Mouse (Mus musculus): ENCODE results near the gene Usp5. TPM values are rescaled to one million over a fixed set of nuclear protein-coding genes. Genes with fewer than 3 reads are reported as not detected.
"Not testable (repeated sequence)": the region's sequence is repeated elsewhere in the genome, so short reads cannot be mapped to it uniquely, and the experiment has no call there.

Gene Usp5
- total RNA-seq, 2 experiments from 2014 or later: 41.7 to 43.2 TPM

DNA sequence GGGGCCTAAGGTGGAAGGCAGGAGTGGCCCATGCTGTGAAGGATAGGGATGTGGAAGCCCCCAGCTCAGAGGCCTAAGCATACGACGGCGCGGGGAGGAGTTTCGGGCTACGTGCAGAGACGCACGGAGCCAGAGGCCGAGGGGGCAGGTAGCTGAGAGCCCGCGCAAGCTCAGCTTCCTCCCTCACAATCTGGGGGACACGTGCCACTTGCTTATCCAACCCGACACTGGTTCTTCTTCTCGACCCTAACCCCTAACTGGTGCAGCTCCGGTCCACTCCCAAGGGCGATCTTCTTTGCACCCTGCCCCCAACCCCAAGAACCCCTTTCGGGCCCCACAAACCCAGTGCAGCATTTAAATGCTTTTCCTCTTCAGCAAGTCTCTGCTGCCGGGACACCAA lies 15.8 kb downstream of the Usp5 start:
- intact Hi-C loops (cut with DNase I): no loop called here

DNA sequence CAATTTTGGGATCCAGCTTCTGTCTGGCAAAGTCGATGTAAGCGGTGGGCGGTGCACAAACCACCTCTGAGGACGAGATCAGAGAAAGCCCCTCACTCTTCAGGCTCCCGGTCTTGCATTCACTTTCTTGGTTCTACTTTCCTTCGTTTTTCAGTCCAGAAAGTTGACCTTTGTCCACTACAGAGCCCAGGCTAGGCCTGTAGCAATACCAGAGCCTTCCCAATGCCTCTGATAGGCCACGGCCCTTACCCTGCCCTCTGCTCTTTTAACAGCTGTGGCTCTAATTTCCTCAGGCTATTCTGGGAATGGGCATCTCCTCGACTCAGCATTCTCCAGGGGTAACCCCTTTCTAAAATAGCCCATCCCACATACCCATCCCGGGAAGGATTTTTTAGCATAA lies 16.4 kb downstream of the Usp5 start:
- intact Hi-C loops (cut with DNase I): no loop called here
- DNase-seq: no peak

More for the DNA sequence above, 15.8 kb downstream of the Usp5 start:
- DNase-seq: peak; percentile 47 to 58

DNA sequence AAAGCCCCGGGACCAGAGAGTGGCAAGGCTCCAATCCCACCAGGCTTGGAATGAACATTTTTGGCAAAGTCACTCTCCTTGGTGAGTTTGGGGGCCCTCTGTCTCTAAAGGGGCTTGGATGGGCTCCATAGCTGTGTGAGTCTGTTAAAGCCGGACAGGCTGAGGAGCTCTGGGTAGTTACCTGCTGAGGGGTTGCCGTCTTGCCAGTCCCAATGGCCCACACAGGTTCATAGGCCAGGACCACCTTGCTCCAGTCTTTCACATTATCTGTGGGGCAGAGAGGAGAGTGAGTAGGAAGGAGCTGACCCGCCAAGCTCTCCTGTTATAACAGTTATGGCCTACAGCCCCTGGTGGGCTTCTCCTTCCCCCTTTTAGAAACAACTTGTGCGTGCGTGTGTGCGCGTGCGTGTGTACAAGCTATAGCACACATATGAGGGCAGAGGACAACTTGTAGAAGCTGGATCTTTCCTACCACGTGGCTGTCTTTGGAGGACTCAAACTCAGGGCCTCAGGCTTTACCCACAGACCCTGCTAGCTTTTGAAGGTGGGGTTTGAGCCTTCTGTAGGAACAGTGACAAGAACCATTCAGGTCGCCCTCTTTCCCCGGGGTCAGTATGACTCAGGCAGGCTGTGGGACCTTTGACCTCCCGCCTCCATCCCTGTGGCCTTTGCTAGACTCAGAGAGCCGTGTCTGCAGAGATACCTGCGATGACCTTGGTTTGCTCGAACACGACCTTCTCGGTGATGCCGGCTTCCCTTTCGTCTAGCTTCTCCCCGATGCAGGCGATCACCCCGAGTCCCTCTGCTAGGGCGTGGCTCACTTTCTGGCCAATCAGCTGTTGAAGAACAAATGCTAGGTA lies 17.4 kb downstream of the Usp5 start:
- intact Hi-C loops (cut with DNase I): no loop called here
- DNase-seq: no peak

DNA sequence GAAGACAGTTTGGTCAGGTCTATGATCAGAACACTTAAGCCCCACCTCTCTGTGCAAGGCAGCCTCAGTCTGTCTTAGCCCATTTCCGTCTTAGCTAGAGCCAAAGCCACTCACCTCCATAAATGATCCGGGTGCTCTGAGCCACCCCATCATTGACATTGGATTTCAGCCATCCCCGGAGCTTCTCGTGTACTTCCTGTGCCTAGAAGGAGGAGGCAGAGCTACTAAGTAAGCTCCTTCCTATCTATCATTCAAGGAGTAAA lies 17.9 kb downstream of the Usp5 start:
- DNase-seq: no peak
- intact Hi-C loops (cut with DNase I): no loop called here

DNA sequence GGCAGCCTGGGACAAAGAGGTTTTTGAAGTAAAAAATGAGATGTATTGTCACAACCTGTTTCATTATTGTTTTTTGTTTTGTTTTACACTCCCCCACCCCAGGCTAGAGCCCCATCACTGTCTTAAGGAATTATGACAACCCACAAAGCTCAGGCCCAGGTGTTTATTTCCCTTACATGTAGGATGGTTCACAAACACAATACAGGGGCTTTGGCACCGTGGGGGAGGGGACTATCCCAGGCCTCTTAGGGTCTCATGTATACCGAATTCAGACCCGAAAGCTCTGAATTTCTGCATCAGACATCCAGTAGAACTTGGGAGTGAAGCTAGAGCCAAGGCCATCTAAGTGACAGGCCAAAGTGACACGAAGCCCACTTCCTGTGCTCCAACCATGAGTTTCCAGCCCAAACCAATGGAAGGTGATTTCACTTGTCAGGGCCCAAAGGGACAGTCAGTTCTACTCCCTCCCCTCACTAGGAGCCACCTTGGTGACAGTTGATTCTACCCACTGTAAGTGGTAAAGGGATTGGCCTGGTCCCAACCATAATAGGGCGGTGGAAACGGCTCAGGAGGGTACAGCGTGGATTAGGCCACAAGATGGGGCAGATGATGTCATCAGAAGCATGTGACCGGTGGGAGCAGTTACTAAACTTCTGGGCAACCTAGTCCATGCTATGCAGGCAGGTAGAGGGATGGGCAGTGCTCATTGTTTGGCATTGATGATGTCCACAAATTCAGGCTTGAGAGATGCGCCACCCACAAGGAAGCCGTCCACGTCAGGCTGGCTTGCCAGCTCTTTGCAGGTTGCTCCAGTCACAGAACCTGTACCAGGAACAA lies 18.5 kb downstream of the Usp5 start:
- DNase-seq; intact Hi-C loops (cut with DNase I): not testable (repeated sequence)

DNA sequence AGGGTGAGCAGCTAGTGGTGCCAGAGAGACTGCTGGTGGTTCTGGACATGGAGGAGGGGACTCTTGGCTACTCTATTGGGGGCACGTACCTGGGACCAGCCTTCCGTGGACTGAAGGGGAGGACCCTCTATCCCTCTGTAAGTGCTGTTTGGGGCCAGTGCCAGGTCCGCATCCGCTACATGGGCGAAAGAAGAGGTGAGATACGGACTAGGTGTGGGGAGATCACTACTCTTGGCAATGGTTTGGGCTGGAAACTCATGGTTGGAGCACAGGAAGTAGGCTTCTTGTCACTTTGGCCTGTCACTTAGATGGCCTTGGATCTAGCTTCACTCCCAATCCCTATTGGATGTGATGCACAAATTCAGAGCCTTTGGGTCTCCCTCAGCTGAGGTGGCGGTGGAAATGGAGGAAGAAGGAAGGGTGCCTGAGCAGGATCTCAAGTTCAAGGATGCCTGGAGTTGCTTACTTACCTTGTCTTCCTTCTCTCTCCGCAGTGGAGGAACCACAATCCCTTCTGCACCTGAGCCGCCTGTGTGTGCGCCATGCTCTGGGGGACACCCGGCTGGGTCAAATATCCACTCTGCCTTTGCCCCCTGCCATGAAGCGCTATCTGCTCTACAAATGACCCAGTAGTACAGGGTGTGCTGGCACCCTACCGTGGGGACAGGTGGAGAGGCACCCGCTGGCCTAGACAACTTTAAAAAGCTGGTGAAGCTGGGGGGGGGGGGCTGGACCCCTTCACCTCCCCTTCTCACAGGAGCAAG lies 19.3 kb downstream of the Usp5 start:
- intact Hi-C loops (cut with DNase I): no loop called here
- DNase-seq: no peak

DNA sequence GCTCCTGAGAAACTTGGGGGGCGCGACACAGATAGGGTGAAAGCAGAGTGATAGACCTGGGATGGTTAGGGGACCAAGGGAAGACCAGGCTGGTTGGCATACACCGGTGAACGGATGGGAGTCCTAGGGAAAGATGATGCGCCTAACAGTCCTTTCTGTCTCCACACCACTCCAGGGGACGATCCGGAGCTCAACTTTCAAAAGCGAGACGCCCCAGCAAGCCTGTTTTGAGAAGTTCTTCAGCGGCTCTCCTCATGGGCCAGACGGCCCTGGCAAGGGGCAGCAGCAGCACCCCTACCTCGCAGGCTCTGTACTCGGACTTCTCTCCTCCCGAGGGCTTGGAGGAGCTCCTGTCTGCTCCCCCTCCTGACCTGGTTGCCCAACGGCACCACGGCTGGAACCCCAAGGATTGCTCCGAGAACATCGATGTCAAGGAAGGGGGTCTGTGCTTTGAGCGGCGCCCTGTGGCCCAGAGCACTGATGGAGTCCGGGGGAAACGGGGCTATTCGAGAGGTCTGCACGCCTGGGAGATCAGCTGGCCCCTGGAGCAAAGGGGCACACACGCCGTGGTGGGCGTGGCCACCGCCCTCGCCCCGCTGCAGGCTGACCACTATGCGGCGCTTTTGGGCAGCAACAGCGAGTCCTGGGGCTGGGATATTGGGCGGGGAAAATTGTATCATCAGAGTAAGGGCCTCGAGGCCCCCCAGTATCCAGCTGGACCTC lies 20.1 kb downstream of the Usp5 start:
- peak; percentile 80 to 83 for DNase-seq
- intact Hi-C loops (cut with DNase I): no loop called here

DNA sequence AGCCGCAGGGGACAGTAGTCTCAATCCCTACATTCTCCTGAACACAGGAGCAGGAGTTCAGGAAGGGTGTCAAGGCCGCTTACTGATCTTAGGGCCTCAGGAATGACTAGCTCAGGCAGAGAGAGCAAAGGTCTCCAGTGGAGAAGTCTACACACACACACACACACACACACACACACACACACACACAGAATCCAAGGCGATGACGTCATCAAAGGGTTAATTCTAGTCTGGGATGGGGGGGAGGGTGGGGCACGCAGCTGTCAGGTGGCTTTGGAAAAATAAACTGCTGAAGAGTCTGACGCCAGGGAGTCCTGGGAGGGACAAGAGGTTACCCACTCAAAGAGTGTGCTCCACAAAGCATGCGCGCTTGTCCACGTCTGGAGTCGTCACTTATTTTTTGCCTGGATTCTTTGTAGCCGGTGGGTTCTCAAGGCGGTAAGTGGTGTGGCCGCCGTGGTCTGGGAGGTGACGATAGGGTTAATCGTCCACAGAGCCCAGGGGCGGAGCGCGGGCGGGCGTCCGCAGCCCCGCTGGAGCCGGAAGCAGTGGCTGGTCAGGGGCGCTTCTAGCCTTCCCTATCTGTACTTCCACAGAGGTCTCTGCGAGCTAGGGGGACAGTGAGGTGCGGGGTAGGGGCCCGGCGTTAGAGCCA lies 20.8 kb downstream of the Usp5 start, which contains the start of gene Spsb2:
Spsb2 (plus strand) TSS at position 304 of the 655 bp plus-strand sequence.
- intact Hi-C loops (cut with DNase I): no loop called here
- peak; percentile 70 to 77 for DNase-seq

DNA sequence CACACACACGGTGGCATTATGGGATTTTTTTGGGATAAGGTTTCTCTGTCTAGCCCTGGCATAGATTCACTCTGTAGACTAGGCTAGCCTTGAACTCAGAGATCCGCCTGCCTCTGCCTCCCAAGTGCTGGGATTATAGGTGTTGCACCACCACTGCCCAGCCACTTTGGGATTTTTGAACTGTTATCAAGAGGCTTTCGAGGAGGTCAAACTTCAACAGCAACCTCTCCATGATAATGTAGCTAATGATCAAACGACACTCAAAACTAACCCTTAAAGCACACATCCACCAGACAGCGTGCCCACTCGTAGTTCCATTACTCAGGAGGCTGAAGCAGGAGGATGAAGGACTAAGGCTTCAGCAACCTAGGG lies 21.3 kb downstream of the Usp5 start:
- DNase-seq: no peak
- intact Hi-C loops (cut with DNase I): no loop called here

DNA sequence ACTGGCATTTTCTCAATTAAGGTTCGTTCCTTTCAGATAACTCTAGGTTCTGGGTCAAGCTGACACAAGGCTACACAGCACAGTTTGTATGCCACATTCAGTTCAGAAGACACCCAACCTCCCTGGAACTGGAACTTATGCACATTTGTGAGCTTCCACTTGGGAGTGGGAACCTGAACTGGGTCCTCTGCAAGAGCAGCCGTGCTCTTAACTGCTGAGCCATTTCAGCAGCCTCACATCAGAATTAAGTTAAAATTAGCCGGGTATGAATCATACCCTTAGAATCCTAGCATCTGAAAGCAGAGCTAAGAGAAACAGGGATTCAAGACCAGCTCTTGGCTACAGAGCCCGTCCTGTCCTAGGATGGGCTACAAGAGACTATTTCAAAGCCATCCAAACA lies 21.9 kb downstream of the Usp5 start:
- intact Hi-C loops (cut with DNase I): no loop called here
- no peak for DNase-seq

DNA sequence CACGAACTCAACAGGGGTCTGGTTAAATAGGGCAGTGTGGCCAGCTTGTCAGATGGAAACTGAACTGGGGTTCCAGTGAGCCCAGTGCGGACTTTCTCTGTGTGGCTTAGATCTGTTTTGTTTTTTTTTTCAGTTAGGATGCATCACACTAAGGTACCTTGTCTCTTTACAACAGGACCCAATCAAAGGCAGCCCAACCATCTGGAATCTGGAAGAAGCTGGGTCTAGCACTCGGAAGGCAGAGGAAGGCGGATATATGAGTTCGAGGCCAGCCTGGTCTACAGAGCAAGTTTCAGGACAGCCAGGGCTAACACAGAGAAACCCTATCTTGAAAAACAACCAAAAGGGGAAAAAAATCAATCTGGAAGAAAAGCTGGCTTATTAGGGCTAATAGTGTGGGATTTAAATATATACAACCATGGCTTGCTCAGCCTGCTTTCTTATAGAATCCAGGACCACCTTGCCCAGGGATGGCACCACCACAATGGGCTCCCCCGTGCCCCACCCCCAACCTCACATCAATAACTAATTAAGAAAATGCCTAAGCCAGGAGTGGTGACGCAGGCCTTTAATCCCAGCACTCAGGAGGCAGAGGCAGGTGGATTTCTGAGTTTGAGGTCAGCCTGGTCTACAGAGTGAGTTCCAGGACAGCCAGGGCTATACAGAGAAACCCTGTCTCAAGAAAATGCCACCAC lies 22.7 kb downstream of the Usp5 start:
- no peak for DNase-seq

DNA sequence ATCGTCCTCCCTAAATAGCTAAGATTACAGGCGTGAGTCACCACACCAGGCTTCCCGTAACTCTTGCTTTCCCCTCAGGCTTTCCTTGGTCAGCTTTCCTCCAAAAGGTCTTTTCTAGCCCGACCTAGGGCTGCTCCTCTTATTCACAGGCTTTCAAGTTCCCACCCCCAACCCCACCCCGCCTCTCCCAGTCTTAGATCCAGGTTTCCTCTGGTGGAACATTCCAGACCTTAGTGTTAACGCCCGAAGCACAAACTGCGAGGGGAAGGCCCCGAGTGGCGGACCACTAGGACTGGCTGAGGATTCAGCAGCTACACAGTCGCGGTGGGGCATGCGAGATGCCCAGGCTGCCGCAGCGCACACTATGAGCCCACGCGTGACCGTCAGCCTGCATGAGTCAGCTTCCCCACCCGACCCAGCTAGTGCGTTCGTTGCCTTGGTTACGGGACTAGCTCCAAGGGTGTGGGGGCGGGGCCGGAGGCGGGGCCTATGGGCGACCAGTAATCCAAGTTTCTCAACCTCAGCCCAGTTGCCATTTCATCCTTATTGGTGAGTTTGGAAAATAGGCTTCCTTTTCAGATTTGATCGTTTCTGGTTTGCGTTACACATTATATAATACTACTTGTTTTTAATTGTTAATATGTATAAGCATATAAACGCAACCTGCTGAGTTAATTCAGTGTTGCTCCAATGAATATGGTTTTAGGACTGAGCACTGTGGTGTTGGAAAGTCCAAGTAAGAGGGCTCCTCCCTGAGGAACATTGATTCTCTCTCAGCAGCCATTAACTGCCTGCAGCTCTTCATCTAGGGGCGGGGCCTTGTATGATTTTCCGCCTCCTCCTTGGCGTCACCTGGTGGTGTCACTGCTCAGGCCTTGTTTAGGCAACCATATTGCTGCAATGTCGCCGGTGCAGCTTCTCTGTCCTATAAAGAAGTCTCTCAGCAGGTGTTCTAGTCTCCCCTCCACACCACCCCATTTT lies 23.7 kb downstream of the Usp5 start:
- intact Hi-C loops (cut with DNase I): no loop called here
- peak; percentile 95 to 96 for DNase-seq

More for the DNA sequence above, 22.7 kb downstream of the Usp5 start:
- intact Hi-C loops (cut with DNase I): no loop called here

DNA sequence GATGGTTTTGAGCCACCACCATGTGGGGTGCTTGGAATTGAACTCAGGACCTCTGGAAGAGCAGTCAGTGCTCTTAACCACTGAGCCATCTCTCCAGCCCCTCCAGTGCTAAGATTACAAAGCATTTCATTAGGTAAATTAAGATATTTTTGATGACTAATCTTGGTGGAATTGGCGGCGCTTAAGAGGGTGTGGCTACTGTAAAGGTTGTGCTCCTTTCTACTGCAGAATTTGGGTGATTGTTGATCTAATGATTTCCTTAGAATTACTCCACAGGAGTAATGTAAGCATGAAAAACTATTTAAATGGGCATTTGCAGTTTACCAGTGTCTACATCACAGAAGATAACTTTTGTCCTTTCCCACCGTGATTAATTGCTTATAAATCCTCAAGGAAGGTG lies 24.9 kb downstream of the Usp5 start:
- no peak for DNase-seq
- intact Hi-C loops (cut with DNase I): no loop called here

DNA sequence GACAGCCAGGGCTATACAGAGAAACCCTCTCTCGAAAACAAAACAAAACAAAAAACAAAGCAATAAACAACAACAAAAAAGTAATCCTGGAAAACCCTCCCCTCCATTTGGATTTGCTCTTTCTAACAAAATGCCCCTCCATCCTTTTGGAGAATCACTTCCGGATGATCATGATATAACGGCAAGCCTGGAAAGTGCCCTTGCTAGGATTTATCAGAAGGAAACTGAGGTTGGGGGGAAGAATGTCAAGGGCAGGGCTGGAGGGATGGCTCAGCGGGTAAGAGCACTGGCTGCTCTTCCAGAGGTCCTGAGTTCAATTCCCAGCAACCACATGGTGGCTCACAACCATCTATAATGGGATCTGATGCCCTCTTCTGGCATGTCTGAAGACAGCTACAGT lies 25.6 kb downstream of the Usp5 start:
- intact Hi-C loops (cut with DNase I); DNase-seq: not testable (repeated sequence)

DNA sequence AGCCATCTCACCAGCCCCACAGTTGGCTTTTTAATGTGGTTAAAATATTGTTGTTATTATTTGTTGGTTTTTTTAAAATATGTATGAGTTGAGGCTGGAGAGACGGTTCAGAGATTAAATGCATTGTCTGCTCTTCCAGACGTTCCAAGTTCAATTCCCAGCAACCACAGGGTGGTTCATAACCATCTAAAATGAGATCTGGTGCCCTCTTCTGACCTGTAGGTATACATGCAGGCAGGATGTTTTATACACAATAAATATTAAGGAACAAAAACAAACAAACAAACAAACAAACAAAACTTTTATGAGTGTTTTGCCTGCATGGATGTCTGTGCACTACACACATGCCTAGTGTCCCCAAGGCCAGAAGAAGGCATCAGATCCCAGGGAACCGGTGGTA lies 26.2 kb downstream of the Usp5 start:
- intact Hi-C loops (cut with DNase I): no loop called here
- no peak for DNase-seq

DNA sequence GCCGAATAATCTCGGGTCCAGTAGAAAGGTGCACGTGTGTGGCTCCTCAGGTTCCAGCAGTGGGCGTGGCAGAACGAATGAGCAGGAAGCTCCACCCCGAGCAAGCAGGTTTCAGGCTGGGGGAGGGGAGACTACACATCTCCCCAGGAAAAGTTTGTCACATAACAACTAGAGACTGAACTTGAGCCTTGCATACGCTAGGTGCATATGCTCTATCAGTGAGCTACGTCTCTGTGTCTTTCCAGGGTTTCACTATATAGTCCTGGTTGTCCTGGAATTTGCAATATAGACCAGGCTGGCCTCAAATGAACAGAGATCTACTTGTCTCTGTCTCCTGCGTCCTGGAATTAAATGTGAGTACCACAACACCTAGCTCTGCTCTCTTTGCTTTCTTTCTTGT lies 26.9 kb downstream of the Usp5 start:
- DNase-seq; intact Hi-C loops (cut with DNase I): not testable (repeated sequence)

DNA sequence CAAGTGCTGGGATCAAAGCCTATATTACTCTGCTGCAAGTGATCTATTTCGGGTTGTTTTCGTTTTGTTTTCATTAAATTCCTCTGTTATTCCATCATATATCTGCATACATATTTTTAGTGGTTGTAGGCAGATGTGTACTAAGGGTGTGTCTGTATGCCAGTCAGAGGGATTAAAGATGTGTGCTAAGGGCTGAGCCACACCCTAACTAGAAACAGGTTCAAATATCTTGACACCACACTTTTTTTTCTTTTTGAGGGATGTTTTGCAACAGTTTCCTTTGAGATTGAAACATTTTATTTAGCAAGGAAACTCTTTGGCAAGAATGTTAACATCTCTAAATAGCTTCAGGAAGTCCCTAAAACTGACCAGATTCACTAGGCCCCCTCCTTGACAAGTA lies 33.1 kb downstream of the Usp5 start:
- intact Hi-C loops (cut with DNase I): no loop called here
- DNase-seq: no peak

DNA sequence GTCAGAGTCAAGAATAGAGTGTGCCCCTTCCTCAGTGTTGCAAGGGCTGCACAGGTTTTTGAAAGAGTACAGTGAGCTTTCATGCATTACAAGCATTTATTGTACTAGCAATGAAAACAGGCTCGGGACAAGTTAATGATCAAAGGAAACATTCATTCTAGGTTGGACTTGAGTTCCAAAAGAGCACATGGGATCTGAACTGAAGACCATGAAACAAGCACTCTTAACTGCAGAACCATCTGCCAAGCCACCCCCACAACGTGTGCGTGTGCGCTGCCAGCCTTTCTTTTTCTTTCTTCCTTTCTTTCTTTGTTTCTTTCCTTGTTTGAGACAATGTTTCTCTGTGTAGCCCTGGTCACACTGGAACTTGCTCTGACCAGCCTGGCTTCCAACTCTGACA lies 33.5 kb downstream of the Usp5 start:
- DNase-seq: no peak
- intact Hi-C loops (cut with DNase I): no loop called here
